Mouse (Mus musculus) layer of hippocampus, postnatal 14 days (tissue): ENCODE measurements around the gene Ankrd26. TPM values are rescaled to one million over a fixed set of nuclear protein-coding genes. Genes with fewer than 3 reads are reported as not detected.
"Not testable (repeated sequence)": the region's sequence is repeated elsewhere in the genome, so short reads cannot be mapped to it uniquely, and the experiment has no call there.

ENCODE experiments used
- DNase-seq, 2 experiments: peaks; one replicate each; pipeline ENCODE4 v3.0.0; 2021 to 2022; ENCODE audit warnings: low spot score in 2 of 2, mixed read lengths in 1 of 2
- long read RNA-seq, 2 experiments: library from polyadenylated mRNA; stranded (forward); transcript quantifications; one replicate each; pipeline ENCODE4 v2.0.0; 2021
- total RNA-seq, 2 experiments: library from RNA; stranded (reverse); gene quantifications; 2 replicates each; pipeline ENCODE4 v1.2.3; 2021

Gene Ankrd26
- 1 to 10 TPM; 6.8 to 8.8 TPM for total RNA-seq
- long read RNA-seq, experiment 1, full-length matches to known transcripts: 1 of 5 reads
- long read RNA-seq, experiment 1, partial matches to known transcripts: 2 of 5 reads
- long read RNA-seq, experiment 1, other reads (novel, unspliced or antisense): 2 of 5 reads
- long read RNA-seq, experiment 2, full-length matches to known transcripts: 4 of 6 reads
- long read RNA-seq, experiment 2, partial matches to known transcripts: 1 of 6 reads
- long read RNA-seq, experiment 2, other reads (novel, unspliced or antisense): 1 of 6 reads

DNA sequence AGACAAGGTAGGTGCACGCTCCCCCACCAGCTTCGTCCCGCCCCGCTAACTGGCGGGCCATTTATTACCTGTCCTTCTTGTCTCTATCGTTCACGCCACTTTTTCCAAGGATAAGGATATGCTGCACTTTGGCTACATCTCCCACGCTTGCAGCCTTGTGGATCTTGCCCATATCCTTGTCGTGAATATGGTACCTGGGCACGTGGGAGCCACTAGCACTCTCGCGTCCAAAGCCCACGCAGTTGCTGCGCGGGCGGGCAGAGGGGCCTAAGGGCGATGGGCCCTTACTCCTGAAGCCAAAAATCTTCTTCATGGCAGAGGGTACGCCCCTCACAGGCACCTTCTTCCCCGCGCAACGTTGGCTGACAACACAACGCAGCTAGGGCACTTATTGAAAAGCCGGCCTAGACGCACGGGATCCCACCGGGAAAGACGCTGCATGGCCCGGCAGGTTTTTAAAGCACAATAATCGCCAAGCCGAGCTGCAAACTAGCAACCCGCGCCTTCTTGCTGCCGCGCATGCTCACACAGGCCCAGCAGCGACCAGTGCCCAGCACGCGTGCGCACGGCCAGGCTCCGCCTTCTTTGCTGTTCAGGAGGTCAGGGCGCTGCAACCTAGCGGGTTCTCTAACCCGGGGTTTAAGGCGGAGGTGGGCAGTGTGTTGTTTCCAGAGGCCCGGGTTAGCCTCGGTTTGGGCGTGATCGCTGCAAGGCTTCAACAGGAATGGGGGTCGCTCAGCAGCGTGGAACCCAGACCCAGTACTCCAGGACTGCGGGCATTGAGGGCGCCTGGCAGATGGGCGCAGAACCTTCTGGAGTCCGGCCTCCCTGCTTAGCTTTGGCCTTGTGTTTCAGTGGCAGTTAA is at the start of gene Ankrd26:
TSS of gene Ankrd26 (minus strand) at position 482 of the 865 bp plus-strand sequence.
- peak; percentile 90 to 93 for DNase-seq

DNA sequence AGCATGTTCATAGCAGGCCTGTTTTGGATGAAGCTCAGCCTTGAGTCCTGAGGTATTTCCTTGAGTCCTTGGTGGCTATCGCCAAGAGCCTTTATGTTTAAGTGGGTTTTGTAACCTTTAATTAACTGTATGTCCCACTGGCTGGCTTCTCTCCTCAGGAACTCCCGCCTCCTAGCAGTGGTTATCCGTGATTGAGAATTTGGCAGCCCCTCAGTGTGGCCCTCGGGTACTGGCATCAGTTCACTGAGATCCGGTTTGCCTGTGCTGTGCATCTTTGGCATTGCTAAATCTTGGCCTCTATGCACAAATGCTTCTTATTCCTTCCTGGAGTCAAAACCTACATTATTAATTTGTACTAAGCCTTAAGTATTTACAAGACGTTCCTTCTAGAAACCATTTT is 46.9 kb upstream of the Ankrd26 start:
- no peak for DNase-seq

DNA sequence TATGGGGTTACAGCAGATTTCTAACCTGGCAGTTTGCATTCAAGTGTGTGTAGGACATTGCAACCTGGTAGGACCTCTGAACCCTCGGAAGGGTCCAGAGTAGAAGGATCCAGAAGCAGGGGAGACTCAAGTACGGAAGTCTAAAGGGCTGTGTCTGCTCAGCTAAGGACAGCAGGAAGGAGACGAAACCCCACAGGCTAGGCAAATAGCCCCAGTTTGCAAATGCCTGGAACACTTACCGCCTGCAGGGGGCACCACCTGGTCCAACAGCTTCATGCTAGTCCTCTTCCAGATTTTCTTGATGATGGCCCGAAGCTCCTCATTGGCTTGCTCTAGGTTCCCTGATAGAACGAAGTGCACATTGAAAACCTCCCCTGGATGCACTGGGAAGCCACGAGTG is 43.9 kb upstream of the Ankrd26 start:
- DNase-seq: no peak

DNA sequence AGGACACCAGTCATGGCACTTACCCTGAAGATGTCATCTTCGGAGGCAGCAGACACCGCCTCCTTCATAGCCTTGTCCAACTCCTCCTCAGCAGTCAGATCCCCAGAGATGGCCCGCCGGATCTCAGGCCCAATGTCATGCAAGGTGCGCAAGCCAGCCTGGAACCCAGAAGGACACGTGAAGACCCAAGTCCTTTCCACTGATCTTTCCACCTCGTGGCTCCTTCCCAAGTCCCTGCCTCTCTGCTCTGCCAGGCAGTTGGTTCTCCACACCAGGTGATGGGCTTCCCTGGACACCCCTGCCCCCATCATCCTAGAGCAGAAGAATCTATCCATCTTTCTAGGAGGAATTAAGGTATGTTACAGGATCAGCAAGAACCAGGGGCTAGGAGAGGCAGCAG is 41.8 kb upstream of the Ankrd26 start:
- DNase-seq: no peak

DNA sequence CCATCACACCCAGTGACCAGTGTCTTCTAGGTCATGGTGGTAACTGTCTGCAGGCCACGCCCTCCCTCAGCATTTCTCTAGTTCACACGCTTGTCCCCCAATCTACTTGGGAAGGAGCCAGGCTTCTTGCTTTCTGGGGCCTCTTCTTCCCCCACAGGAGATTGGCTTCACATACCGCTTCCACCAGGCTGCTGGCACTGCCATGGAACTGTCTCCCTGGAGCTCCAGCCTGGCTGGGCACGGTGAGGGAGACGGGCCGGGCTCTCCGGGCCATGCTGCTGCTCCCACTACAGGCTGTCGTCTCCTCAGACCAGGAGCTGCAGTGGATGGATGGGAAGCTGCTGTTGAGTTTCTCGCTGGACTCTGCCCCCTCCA is 33.6 kb upstream of the Ankrd26 start:
- no peak for DNase-seq

DNA sequence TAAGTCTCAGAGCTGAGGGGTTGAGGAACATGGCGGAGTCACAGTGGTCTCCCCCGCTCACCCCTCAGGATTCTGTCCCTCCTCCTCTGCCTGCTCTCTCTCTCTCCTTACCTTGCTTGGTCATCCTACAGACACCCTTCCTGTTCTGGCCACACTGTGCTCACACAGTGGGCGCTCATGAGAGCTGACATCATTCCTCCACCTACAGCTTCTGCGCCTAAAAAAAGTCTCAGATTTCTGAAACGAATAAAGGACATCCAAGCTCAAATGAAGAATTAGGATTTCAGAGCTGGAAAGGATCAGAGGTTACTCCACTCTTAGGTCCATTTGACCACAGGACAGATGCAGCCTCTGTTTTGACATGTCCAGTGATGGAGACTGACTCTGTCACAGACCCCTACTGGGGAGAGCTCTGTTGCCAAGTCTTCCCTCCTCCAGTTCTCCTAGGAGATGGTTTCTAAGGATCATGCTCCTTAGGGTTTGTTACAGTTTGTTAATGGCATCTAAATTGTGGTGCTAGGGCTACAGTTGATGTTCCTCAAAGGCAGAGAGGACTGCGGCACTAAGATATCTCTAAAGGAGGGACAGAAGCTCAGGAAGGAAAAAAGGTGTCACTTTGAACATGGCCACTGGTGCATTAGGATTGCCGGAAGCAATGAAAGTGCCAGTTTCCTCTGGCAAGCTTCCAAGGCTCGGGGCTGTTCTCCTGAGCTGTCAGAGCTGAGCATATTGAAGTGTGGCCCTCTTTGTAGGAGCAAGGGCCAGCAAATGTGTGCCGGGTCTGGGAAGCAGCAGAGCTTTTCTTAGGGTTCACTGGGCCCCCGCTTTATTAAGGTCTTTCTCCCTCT is 33.0 kb upstream of the Ankrd26 start:
- DNase-seq: no peak

DNA sequence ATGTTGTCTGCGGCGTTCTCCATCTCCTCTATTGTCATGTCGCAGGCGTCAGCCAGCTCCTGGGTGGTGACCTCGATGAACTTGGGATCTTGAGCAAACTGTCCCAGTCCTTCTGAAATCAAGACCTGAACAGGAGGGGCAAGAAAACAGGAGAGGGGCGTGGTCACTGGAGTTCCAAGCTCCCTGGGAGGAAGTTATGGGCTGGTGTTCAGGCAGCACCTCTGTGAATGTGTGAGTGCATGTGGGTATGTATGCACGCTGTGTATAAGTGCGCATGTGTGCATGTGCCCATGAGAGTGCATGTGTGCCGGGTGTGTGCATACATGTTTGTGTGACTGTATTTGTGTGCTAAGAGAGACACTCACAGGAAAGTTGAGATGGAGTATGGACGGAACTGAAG is 32.0 kb upstream of the Ankrd26 start:
- no peak for DNase-seq

DNA sequence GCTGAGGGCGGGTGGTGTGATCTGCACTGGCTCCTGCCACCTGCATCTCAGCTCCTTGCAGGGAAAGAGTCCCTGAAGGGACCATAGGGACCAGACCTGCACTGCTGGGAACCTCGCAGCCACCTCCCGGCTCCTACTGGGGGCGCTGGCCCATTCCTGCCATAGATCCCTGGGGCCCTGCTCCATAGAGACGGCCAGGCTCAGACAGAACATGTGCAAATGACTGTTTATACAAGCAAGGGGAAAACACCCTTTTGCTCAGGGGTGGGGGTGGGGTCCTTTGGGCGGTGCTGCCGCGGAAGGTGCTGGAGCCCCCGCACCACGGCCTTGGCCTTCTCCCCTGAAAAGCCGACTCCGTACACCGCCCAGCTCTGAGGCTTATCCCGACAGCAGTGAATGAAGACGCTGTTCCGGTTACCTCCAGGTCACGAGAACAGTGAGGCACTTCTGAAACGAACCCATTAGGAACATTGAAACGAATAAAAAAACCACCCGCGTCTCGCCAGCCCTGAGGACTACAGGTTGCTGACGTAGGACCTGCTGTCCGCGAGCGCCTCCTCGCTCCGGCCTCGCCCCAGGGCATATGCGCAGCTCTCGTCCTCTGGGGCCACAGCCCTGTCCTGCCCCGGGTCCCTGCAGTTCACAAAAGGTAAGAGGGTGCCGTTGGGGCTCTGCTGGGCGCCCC is 31.5 kb upstream of the Ankrd26 start:
- no peak for DNase-seq

DNA sequence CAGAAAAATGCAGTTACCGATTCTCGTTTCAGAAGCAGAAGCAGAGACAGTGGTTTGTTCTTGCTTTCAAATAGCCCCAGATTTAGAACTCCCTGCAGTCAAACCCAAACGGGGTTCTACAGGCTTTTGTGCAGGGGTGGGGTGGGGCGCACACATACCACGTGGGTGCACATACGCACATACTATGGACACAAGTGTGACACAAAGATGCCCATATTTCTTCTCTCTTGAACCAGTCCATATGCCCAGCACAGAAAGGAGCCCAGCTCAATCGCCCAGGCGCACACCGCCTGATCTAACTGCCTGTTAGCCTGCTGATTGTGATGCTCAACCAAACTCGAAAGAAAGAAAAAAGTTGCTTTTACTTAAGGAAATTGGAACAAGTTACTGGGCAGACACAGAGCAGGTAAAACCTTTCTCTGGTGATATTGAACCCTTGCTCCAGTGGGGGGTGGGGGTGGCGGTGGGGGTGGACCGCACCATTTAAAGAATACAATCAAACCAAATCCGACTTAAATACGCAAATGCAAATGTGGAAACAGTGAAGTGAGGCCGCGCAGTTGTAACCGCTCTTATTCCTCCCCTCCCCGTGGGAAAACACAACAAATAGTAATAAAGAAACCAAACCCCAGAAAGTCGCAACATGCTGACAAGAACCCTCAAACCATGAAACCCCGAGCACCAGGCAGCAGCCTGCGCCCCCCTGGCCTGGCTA is 30.8 kb upstream of the Ankrd26 start:
- DNase-seq: no peak

DNA sequence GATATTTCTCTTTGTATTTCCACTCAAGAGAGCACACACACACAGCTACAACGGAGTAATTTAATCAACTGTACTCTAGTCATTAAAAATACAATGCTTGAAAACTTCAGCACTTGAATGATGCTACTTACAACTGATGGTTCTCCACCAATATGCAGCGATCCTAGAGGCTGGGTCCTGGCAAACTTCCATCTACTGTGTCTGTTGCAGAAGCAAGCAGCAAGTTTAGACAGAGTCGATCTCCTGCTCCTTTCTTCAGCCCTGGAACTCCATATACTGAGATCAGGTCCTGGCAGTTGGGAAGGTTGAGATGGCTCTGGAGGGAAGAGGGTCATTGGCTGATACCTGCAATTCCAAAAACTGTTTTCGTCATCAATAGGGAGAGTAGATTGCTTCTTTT is 16.7 kb upstream of the Ankrd26 start:
- DNase-seq: not testable (repeated sequence)

DNA sequence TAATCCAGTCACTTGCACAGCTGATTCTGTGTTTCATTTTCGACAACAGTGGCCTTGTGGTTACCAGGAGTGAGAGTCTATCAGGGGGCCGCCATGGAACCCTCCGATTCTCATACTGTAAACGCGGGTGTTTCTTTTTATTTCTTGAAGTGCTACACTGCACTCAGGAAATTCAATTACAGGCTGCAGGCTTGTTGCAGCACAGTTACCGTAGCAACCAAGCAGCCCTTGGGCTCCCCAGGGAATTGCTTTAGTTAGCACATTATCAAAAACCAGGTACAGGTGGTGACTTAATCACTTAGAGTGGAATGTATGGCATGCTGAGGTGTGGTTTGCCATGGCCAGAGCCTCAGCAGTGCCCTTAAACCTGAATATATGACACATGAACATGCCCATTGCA is 12.3 kb upstream of the Ankrd26 start:
- no peak for DNase-seq

DNA sequence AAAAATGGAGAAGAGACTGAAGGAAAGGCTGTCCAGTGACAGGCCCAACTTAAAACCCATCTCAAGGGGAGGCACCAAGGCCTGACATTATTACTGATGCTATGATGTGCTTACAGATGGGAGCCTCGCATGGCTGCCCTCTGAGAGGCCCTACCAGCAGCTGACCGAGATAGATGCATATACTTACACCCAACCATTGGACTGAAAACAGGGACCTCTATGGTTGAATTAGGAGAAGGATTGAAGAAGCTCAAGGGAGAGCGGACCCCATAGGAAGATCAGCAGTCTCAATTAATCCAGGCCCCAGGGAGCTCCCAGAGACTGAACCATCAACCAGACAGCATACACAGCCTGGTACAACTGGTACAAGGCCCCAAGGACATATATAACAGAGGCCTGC is 5.8 kb upstream of the Ankrd26 start:
- DNase-seq: no peak

DNA sequence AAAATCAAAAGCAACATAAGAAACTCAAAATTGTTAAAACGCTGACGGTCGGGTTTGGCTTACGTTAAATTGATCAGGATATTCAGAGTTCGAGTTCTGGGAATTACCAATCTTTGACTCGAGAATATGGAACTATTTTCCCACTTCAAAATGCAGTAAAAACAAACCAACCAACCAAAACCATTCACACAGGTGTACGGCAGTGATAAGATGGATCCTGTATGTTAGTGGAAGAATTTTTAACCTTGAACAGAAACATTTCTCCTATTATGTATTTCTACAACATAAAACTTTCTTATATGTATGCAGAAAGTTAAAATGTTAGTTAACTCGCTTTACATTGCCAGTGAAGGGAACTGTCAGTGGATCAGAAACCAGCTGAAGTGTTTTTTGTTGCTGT is 801 bp downstream of the Ankrd26 start:
- no peak for DNase-seq

DNA sequence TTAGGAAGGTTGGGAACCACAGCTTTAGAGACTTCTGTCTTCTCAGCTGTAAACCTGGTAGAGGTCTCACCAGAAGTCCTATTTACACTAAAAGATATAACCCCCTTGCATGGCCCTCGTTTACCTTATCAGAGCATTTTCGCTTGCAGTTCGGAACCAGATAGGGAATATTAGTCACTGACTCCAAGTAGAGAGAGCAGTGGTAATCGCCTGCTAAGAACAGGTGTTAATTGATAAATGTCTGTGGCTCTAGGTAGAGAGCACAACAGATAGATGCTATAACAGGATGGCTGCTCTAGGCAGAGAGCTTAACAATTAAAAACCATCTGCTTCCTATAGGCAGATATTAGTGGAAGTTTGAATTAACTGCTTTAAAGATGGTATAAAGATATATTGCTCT is 23.4 kb downstream of the Ankrd26 start:
- no peak for DNase-seq

DNA sequence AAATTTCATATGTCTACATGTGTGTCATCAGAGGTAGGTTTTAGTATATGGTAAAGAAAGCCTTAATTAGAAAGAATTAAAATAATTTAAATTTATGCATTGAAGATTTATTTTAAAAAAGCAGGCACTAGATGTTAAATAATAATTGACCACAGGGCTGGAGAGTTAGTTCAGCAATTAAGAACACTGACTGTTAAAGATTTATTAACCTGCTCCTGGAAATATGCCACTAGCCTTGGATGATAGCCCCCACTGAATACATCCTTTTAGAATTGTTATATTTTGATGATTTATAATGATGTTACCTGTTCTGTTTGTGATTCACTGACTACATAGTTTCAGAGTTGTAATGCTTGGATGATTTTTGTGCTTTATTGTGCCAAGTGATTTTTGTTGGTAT is 24.8 kb downstream of the Ankrd26 start:
- DNase-seq: not testable (repeated sequence)

DNA sequence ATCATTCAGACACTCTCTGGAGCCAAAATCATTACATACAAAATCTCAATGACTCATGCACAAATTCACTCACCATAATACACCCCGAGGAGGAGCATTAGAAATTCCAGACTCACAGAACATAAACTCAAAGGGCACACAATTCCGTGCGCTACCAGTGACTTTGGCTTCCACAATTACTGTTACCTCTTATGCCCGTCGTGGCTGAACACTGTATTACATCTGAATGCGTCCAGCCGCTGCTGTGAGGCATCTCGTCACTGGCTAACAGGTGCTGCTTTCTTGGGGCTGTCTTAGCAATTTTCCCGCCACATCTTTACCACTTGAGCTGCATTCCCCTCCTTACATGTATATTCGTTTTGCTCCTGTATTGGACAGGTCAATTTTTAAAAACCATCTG is 26.7 kb downstream of the Ankrd26 start:
- DNase-seq: no peak

DNA sequence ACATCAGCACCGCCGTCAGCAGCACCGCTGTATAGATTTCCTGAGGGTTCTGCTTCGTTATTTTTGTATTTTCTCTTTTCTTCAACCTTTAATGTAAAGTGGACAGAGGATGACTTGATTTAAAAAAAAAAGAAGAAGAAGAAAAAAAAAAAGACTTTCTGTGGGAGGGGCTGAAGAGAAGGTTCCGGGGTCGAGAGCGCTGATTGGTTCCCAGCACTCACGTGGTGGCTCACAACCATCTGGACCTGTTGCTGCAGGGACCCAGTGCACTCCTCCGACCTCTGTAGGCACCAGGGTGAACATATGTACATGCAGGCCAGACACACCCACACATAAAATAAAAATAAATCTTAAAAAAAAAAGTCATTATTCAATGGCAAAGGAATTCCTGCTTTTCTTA is 28.6 kb downstream of the Ankrd26 start:
- DNase-seq: no peak

DNA sequence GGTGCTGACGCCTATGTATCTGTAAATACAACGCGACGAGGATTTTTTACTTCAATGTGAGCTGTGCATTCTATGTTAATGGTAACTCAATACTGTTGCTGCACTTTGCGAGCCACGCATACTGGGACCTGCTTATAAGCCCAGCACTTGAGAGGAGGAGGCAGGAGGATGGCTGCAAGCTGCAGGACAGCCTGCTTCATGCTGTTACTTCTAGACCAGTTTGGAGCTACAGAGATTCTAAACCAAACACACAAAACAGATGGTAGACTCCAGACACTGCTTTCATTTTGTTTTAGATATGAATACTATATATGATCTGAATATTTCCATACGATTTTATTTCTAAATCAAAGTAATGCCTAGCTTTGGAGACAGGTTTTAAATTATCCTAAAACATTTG is 41.4 kb downstream of the Ankrd26 start:
- no peak for DNase-seq

DNA sequence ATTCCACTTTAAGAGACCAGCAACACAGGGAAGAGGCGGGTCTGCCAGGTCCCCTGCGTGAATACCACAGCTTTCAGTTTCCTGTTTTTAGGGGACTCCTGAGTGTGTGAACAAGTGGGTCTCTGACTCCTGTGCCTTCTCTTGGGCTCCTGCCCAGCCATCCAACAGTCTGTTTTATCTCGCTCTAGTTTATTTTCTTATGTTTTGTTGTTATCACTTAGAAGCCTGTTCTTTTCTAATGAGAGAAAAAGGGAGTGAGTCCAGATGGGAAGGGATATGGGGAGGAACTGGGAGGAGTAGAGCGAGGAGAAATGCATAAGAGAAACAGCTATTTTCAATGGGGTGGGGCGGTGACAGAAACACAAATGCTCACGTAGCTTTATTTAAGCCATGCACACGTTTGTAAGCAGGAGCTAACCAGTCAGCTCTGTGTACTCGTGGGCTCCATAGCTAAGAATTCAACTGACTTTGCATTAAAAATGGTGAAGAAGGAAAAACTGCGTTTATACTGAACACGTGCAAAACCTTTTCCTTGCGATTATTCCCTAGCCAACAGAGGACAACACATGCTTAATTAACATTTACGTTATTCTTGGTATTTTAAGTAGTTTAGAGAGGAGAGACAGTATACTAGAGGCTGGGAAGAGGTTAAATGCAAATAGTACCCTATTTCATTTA is 48.6 kb downstream of the Ankrd26 start:
- no peak for DNase-seq

DNA sequence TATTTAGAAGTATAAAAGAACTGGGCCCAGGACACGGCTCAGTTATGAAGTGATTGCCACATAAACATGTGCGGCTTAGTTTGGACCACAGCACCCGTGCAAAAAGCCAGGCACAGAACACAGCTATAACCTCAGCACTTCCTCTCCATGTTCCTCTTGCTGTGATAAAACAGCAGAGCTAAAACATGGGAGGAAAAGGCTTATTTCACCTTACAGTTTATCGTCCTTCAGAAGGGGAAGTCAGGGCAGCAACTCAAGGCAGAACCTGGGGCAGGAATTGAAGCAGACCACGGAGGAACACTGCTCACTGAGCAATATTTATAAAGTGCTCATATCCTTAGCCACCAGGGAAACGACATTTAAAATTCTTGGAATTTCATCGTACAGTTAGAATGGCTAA is 63.0 kb downstream of the Ankrd26 start:
- no peak for DNase-seq
